Mouse (Mus musculus): ENCODE results near the gene H3f3b. TPM values are rescaled to one million over a fixed set of nuclear protein-coding genes. Genes with fewer than 3 reads are reported as not detected.

Gene H3f3b
- polyA plus RNA-seq, 1 experiment from 2014 or later = 2,293 TPM

DNA sequence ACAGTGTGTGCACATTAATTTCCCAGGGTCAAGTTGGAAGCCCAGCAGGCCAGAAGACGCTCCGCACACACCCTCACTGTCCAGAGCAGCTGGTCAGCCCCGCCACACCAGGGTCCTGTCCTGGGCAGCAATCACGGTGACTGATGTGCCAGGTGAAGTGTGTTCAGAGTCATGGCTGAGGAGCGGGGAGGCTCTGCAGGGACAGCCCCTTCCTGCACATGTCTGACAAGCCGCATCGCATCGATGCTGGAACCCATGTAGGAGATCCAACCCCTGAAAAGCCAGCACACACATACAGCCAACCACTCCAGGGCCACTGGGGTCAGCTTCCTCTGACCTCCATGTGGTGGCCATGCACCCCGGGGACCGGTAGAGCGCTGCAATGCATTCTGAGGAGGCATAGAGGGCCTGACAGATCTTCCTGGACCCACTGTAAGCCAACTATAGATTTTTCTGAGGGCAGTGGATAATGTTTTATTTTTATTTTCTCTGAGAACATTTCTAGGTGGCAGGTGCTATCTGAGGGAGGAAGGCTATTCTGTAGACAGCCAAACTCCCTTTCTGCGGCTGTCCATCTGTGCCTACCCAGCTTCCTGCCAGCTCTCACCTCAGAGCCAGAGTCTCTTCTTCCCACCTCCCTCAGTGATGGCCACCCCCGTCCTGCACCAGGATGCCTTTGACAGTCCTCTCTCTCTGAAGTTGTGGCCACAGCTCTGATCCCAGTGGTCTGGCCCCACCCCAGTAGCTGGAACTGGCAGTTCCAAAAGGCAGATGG, 34.1 kb upstream of the H3f3b start:
- Histone ChIP-seq H3K4me2 (replicated peaks) (no peak overlapping the region), H3K36me3 (peaks cover 62% of the 10 kb centered on the region), H3K9me3 (no peaks in the 10 kb centered on the region), H3K27me3 (no peaks in the 10 kb centered on the region), H3K4me3 (no peak overlapping the region), H3K27ac (no peak overlapping the region), H3K4me1 (no peaks in the 10 kb centered on the region), H3K9ac (no peak overlapping the region)
- no peak for ATAC-seq (ENCODE audit: insufficient number of reproducible peaks, insufficient read depth, low FRiP score, low TSS enrichment)
- WGBS = 86% methylated on average over 13 of the region's 13 CpGs

DNA sequence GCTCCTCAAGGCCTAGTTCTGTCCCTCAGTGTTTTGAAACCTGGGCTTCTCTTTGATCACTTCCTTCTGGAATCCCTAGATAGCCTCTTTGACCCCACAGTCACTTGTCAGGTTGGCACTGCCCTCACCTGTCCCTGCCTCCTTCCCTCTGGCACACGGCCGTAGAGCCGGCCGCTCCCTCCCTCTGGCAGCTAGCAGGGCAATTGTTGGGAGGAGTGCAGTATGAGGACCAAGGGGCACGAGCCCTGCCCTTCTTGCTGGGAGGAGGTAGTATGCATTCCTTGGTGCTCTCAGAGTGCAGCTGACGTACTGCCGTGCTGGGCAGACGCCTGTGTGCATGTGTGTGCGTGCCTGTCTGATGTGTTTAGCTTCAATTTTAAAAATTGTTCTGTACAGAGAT, 32.8 kb upstream of the H3f3b start:
- Histone ChIP-seq H3K27me3 (no peaks in the 10 kb centered on the region), H3K9ac (no peak overlapping the region), H3K4me2 (replicated peaks) (no peak overlapping the region), H3K4me1 (no peaks in the 10 kb centered on the region), H3K27ac (no peak overlapping the region; the same call in 1 of the 2 replicates), H3K9me3 (no peaks in the 10 kb centered on the region), H3K4me3 (no peak overlapping the region), H3K36me3 (peaks cover 74% of the 10 kb centered on the region)
- no peak for ATAC-seq (ENCODE audit: insufficient number of reproducible peaks, insufficient read depth, low FRiP score, low TSS enrichment)
- WGBS = 88% methylated on average over 9 of the region's 9 CpGs

DNA sequence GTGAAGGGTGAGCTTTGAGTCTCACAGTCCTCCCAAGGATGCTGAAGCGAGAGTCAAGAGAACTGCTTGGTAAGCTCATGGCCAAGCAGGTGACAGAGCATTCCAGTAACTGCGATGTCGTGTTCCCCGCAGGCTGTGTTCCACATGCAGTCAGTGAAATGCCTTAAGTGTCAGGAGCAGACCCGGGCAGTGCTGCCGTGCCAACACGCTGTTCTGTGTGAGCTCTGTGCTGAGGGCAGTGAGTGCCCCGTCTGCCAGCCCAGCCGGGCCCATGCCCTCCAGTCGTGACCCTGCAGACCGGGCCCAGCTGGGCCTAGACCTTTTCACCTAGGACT, 31.9 kb upstream of the H3f3b start:
- 91% methylated on average over 11 of the region's 11 CpGs for WGBS
- no peak overlapping the region for H3K4me3 ChIP-seq
- H3K27me3 ChIP-seq = no peaks in the 10 kb centered on the region
- H3K9ac ChIP-seq = no peak overlapping the region
- no peaks in the 10 kb centered on the region for H3K9me3 ChIP-seq
- no peaks in the 10 kb centered on the region for H3K4me1 ChIP-seq
- no peak overlapping the region for H3K4me2 ChIP-seq (replicated peaks)
- H3K27ac ChIP-seq = no peak overlapping the region
- ATAC-seq (ENCODE audit: insufficient number of reproducible peaks, insufficient read depth, low FRiP score, low TSS enrichment) = no peak
- H3K36me3 ChIP-seq = peaks cover 83% of the 10 kb centered on the region

DNA sequence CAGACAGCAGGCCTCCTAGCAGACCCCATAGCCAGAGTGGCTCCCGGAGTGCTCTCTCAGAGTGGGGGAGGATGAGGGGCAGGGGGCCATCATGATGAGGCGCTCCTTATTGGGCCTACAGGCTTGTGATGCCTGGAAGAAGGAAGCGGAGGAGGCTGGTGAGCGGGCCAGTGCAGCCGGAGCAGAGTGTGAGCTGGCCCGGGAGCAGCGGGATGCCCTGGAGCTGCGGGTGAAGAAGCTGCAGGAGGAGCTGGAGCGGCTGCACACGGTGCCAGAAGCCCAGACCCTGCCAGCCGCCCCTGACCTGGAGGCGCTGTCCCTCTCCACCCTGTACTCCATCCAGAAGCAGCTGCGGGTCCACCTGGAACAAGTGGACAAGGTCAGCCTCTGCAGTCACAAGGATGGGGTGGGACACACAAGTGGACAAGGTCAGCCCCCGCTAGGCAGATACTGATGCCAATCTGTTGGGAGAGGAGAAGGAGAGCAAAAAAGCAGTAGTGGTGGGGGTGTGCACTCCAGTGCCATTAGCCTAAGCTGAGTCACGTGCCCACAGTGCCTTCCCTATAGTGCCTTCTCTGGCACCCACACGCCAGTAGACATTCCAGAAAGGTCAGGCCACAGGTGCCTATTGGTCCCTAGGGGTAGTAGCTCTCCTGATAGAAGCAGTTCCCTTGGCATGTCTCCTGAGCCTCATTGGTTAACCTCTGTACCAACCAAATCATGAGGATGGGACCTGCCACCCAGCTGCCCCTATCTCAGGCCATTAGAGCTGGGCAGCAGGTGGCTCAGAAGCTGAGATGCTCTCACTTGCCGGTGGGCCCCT, 31.3 kb upstream of the H3f3b start:
- Histone ChIP-seq H3K4me2 (replicated peaks) (no peak overlapping the region), H3K27ac (peak overlapping the region; percentile 31; the same call in 1 of the 2 replicates), H3K9ac (no peak overlapping the region), H3K9me3 (no peaks in the 10 kb centered on the region), H3K4me3 (no peak overlapping the region), H3K27me3 (no peaks in the 10 kb centered on the region), H3K36me3 (peaks cover 89% of the 10 kb centered on the region), H3K4me1 (no peaks in the 10 kb centered on the region)
- no peak for ATAC-seq (ENCODE audit: insufficient number of reproducible peaks, insufficient read depth, low FRiP score, low TSS enrichment)
- 91% methylated on average over 17 of the region's 17 CpGs for WGBS

DNA sequence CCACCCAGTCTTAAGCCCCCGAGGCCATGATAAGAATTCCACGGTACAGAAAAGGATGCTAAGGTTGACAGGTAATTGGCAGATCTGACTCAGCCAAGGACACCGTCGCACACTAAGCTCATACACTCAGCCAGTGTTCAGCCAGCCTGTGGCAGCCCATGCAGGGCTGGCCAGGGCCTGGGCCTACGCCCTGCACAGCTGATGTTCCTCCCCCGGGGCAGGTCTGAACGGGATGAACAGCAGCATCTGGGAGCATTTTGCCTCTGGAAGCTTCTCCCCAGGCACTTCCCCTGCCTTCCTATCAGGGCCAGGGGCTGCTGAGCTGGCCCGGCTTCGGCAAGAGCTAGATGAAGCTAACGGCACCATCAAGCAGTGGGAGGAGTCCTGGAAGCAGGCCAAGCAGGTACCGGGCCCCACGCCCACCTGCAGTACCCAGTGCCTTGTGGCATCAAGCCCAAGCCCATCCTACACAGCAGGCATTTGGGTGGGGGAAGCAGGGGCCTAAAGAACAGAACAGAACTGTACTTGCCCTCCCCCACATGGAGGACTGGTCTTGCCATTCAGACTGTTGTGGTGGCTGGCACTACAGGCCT, 30.4 kb upstream of the H3f3b start:
- Histone ChIP-seq H3K36me3 (peaks cover 99% of the 10 kb centered on the region), H3K4me1 (no peaks in the 10 kb centered on the region), H3K27ac (0 out of 2 replicates have a peak overlapping the region, but pooled peaks have one; percentile 31), H3K4me2 (replicated peaks) (no peak overlapping the region), H3K9ac (no peak overlapping the region), H3K4me3 (no peak overlapping the region), H3K27me3 (no peaks in the 10 kb centered on the region), H3K9me3 (no peaks in the 10 kb centered on the region)
- no peak for ATAC-seq (ENCODE audit: insufficient number of reproducible peaks, insufficient read depth, low FRiP score, low TSS enrichment)
- WGBS = 72% methylated on average over 12 of the region's 12 CpGs

DNA sequence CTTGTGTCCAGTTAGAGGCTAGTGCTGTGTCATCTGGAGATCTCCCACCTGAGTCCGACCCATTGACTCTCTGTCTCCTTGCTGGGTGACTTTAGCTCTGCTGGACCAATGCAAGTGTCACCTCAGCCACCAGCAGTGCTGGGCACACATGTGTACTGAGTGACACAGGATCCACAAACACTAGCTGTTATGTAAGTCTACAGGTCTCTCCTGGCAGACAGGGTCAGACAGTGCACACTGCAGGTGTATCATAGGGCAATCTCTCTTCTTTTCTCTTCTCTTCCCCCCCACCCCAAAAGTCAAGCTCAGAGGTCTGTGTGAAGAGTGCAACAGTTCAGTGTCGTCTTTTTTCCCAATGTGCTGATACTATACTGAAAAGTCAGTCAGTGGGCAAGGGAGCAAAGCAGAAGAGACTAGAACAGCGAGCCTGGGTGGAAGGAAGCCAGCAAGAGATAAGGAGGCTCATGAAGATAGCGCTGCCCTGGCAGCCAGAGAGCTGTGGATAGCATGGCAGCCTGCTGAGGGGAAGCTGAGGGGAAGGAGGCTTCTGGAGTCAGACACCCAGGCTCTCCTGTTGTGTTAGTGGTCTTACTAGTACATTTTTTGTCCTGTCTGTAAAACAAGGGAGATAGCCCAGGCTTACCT, 29.6 kb upstream of the H3f3b start:
- H3K4me2 ChIP-seq (replicated peaks) = no peak overlapping the region
- no peaks in the 10 kb centered on the region for H3K4me1 ChIP-seq
- no peaks in the 10 kb centered on the region for H3K27me3 ChIP-seq
- no peak overlapping the region for H3K9ac ChIP-seq
- H3K36me3 ChIP-seq = peaks cover 100% of the 10 kb centered on the region
- H3K4me3 ChIP-seq = no peak overlapping the region
- 89% methylated on average over 4 of the region's 4 CpGs for WGBS
- no peak for ATAC-seq (ENCODE audit: insufficient number of reproducible peaks, insufficient read depth, low FRiP score, low TSS enrichment)
- H3K27ac ChIP-seq = no peak overlapping the region
- H3K9me3 ChIP-seq = no peaks in the 10 kb centered on the region

DNA sequence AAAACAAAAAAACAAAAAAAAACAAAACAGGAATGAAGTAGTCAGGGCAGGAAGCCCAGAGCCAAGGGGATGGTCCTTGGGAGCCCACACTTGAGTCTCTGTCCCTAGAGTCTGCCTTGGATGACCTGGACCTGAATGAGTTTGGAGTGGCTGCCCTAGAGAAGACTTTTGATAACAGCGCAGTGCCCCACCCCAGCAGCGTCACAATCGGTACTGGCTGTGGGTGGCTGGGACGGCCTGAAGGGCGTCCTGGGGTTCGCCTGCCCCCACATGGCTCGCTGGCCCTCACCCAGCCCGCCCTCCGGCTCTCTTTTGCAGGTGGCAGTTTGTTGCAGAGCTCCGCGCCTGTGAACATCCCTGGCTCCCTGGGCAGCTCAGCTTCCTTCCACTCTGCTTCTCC, 28.1 kb upstream of the H3f3b start:
- no peaks in the 10 kb centered on the region for H3K4me1 ChIP-seq
- H3K4me2 ChIP-seq (replicated peaks) = no peak overlapping the region
- no peak overlapping the region for H3K4me3 ChIP-seq
- no peaks in the 10 kb centered on the region for H3K9me3 ChIP-seq
- H3K27ac ChIP-seq = no peak overlapping the region
- WGBS = 94% methylated on average over 11 of the region's 11 CpGs
- H3K27me3 ChIP-seq = no peaks in the 10 kb centered on the region
- H3K36me3 ChIP-seq = peaks cover 99% of the 10 kb centered on the region
- ATAC-seq (ENCODE audit: insufficient number of reproducible peaks, insufficient read depth, low FRiP score, low TSS enrichment) = no peak
- H3K9ac ChIP-seq = no peak overlapping the region

DNA sequence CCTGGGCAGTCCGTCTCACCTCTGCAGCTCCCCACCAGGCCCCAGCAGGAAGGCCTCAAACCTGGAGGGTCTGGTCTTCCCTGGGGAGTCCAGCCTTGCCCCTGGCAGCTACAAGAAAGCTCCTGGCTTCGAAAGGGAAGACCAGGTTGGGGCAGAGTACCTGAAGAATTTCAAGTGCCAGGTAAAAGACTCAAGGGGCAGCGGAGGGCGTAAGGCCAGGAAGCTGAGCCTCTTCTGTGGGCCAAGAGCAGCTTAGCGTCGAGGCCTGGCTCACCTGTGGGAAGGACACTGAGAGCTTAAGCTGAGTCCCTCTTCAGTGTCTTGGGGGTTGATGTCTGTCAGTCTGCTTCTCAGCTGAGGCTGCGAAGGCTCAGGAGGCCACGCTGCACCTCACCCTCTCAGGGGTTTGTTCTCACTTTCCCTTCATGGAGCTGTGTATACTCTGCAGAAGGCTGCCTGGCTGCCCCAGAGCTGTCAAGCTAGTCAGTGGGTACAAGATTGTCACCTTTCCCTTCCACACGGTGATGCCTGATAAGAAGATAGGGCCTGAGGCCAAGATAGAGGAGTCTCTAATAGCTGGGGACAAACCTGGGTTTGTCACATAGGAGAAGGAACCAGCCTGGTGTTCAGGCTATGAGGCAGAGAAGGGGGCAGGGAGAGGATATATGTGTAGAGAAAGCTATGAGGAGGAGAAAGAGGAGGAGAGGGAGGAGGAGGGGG, 25.9 kb upstream of the H3f3b start:
- 94% methylated on average over 9 of the region's 9 CpGs for WGBS
- H3K36me3 ChIP-seq = peaks cover 99% of the 10 kb centered on the region

DNA sequence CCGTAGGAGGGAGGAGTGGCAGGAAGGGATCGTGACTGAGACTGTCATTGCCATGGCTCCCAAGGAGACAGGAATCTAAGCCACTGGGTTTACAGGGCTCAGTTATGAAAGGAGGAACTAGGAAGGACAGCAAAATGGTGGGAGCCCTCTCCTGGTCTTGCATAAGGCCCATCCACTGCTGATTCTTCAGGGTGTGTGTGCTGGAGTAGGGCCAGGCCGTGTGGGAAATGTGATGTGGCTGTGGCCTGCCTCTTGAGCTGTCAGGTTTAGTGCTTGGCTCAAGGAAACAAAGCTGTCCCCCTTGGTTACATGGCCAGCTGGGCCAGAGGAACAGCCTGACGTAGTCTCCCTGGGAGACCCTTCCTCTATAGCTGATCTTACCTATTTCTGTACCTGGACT, 22.4 kb upstream of the H3f3b start:
- peaks cover 96% of the 10 kb centered on the region for H3K36me3 ChIP-seq
- H3K27me3 ChIP-seq = no peaks in the 10 kb centered on the region
- no peak overlapping the region for H3K27ac ChIP-seq
- no peak overlapping the region for H3K4me3 ChIP-seq
- H3K4me2 ChIP-seq (replicated peaks) = no peak overlapping the region
- 87% methylated on average over 4 of the region's 4 CpGs for WGBS
- no peaks in the 10 kb centered on the region for H3K9me3 ChIP-seq
- no peak for ATAC-seq (ENCODE audit: insufficient number of reproducible peaks, insufficient read depth, low FRiP score, low TSS enrichment)
- no peaks in the 10 kb centered on the region for H3K4me1 ChIP-seq
- no peak overlapping the region for H3K9ac ChIP-seq

More for the DNA sequence above, 25.9 kb upstream of the H3f3b start:
- H3K4me2 ChIP-seq (replicated peaks) = no peak overlapping the region
- H3K9me3 ChIP-seq = no peaks in the 10 kb centered on the region
- ATAC-seq (ENCODE audit: insufficient number of reproducible peaks, insufficient read depth, low FRiP score, low TSS enrichment) = no peak
- H3K4me3 ChIP-seq = no peak overlapping the region
- no peaks in the 10 kb centered on the region for H3K4me1 ChIP-seq
- no peaks in the 10 kb centered on the region for H3K27me3 ChIP-seq
- H3K9ac ChIP-seq = no peak overlapping the region
- no peak overlapping the region for H3K27ac ChIP-seq

DNA sequence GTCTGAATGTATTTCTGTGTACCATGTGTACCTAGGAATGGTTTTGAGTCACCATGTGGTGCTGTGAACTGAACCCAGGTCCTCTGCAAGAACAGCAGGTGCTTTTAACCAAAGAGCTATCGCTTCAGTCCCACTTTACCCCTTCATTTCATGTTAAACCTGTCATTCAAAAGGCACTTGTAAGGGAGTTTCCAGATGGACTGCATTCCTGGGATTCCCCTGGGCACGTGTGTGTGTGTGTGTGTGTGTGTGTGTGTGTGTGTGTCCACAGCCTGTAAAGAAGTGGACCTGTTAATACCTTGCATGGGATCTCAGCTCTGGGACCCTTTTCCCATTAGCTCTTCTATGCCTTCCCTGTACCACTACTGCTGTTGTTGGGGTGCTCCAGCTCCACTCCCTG, 21.8 kb upstream of the H3f3b start:
- no peak overlapping the region for H3K9ac ChIP-seq
- WGBS = 78% methylated on average over 2 of the region's 2 CpGs
- no peaks in the 10 kb centered on the region for H3K9me3 ChIP-seq
- no peaks in the 10 kb centered on the region for H3K27me3 ChIP-seq
- peaks cover 92% of the 10 kb centered on the region for H3K36me3 ChIP-seq
- no peak overlapping the region for H3K4me3 ChIP-seq
- H3K4me1 ChIP-seq = no peaks in the 10 kb centered on the region
- H3K4me2 ChIP-seq (replicated peaks) = no peak overlapping the region
- no peak for ATAC-seq (ENCODE audit: insufficient number of reproducible peaks, insufficient read depth, low FRiP score, low TSS enrichment)
- no peak overlapping the region for H3K27ac ChIP-seq

DNA sequence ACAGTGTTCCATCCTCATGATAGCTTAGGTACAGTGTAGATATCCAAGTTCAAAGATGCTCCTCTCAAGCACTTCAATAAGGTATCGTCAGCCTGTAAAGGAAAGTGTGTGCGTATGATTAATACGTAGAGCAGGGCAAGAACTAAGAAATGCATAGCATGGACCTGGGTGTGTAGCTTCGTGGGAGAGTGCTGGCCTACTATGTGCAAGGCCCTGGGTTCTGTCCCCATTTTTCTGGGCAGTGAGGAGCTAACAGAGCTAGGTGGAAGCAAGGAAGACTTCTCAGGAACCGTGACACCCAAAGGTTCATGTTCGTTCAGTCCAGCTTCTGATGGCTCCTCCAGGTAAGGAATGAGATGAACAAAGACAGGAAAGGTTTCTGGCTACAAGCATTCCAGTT, 17.4 kb upstream of the H3f3b start:
- Histone ChIP-seq H3K4me3 (no peak overlapping the region), H3K27ac (no peak overlapping the region), H3K4me2 (replicated peaks) (no peak overlapping the region), H3K9me3 (no peaks in the 10 kb centered on the region), H3K4me1 (no peaks in the 10 kb centered on the region), H3K36me3 (peaks cover 76% of the 10 kb centered on the region), H3K9ac (no peak overlapping the region), H3K27me3 (no peaks in the 10 kb centered on the region)
- WGBS = 96% methylated on average over 6 of the region's 6 CpGs
- ATAC-seq (ENCODE audit: insufficient number of reproducible peaks, insufficient read depth, low FRiP score, low TSS enrichment) = no peak
